Mouse (Mus musculus) stomach, embryonic 14.5 days (tissue): ENCODE results near the gene Zbtb4. TPM values are rescaled to one million over a fixed set of nuclear protein-coding genes. Genes with fewer than 3 reads are reported as not detected.
"Not testable (repeated sequence)": the region's sequence is repeated elsewhere in the genome, so short reads cannot be mapped to it uniquely, and the experiment has no call there.

Source experiments
- ATAC-seq: fragments of 200-750 bp; cut with Nextera tagmentation; 2 replicates; pipeline ENCODE4 v1.8.0; 2017; ENCODE audit warnings: low read depth, moderate TSS enrichment; ENCODE audit not compliant: insufficient number of reproducible peaks, insufficient read depth, low FRiP score
- H3K27ac ChIP-seq: fragments of 300-500 bp; sonication (generic); 2 replicates; pipeline ENCODE4 v1.5.1; 2014; ENCODE audit warnings: mild to moderate bottlenecking, low read length, moderate library complexity, mixed read lengths
- H3K27me3 ChIP-seq: fragments of 300-500 bp; sonication (generic); 2 replicates; pipeline ENCODE4 v1.6.1; 2014; ENCODE audit warnings: low read length, control low read depth, mixed read lengths; ENCODE audit not compliant: control insufficient read depth, insufficient read depth
- H3K36me3 ChIP-seq: fragments of 300-500 bp; sonication (generic); 2 replicates; pipeline ENCODE4 v1.6.1; 2014; ENCODE audit warnings: mild to moderate bottlenecking, control low read depth, low read length, moderate library complexity, mixed read lengths; ENCODE audit not compliant: control insufficient read depth, insufficient read depth
- H3K4me1 ChIP-seq: fragments of 300-500 bp; sonication (generic); 2 replicates; pipeline ENCODE4 v1.6.1; 2014; ENCODE audit warnings: low read length, control low read depth, mixed read lengths; ENCODE audit not compliant: control insufficient read depth, insufficient read depth
- H3K4me2 ChIP-seq: fragments of 300-500 bp; sonication (generic); replicated peaks from 2 replicates; pipeline ENCODE4 v1.6.1; 2014; ENCODE audit warnings: low read depth, low read length, control low read depth
- H3K4me3 ChIP-seq: fragments of 300-500 bp; sonication (generic); 2 replicates; pipeline ENCODE4 v1.5.1; 2014; ENCODE audit warnings: low read depth, low read length, control low read depth
- H3K9ac ChIP-seq: fragments of 300-500 bp; sonication (generic); replicated peaks from 2 replicates; pipeline ENCODE4 v1.6.1; 2014; ENCODE audit warnings: low read depth, mild to moderate bottlenecking, control low read depth, low read length, moderate library complexity, mixed read lengths
- H3K9me3 ChIP-seq: fragments of 300-500 bp; sonication (generic); 2 replicates; pipeline ENCODE4 v1.6.1; 2016; ENCODE audit warnings: low read depth, low read length, control low read depth; ENCODE audit not compliant: control insufficient read depth
- WGBS: fragments of 180-500 bp; shearing (Covaris S2); extraction: QIAGEN DNeasy Blood & Tissue Kit; methylation state at CpG from one replicate; pipeline ENCODE4 v1.1.7; 2014; 5-methylcytosine and 5-hydroxymethylcytosine counted together
- polyA plus RNA-seq: library from polyadenylated mRNA; unstranded; fragments of >200 nt; fragmentation: Nextera tagmentation; extraction: Ambion mirVana; gene quantifications from 2 replicates; pipeline ENCODE4 v1.2.1, GENCODE M21; 2014

Gene Zbtb4
- polyA plus RNA-seq, 1 experiment from 2014 or later, result 4.0 TPM

DNA sequence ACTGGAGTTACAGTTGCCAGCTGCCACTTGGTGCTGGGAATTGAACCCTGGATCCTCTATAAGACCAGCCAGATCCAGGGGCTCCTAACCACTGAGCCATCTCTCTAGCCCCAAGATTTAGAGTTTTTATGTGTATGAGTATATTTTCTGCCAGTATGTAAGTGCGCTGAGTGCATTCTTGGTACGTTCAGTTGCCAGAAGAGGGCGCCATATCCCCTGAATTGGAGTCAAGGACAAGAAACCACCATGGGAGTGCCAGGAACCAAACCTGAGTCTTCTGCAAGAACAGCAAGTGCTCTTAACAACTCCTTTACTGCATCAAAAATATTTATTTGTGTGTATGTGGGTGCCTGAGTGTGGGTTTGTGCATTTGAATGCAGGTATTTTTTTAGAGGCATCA lies 36.6 kb upstream of the Zbtb4 start:
- H3K4me1 ChIP-seq, result no peaks in the 10 kb centered on the region
- 27% methylated on average over 3 of the region's 3 CpGs for WGBS
- no peaks in the 10 kb centered on the region for H3K9me3 ChIP-seq
- H3K27me3 ChIP-seq, result no peaks in the 10 kb centered on the region
- no peak for ATAC-seq
- no peak overlapping the region for H3K4me2 ChIP-seq
- no peak overlapping the region for H3K4me3 ChIP-seq
- no peak overlapping the region for H3K27ac ChIP-seq
- peaks cover 4% of the 10 kb centered on the region for H3K36me3 ChIP-seq
- no peak overlapping the region for H3K9ac ChIP-seq

DNA sequence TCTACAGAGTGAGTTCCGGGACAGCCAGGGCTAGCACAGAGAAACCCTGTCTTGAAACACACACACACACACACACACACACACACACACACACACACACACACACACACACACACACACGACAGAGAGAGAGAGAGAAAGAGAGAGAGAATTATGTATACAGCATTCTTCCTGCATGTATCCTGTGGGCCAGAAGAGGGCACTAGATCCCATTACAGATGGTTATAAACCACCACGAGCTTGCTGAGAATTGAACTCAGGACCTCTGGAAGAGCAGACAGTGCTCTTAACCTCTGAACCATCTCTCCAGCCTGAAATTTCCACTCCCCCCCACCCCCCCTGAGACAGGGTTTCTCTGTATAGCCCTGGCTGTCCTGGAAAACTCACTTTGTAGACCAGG lies 34.3 kb upstream of the Zbtb4 start:
- H3K9me3 ChIP-seq, H3K4me1 ChIP-seq, ATAC-seq, H3K27me3 ChIP-seq, H3K9ac ChIP-seq, H3K4me3 ChIP-seq, H3K27ac ChIP-seq, H3K4me2 ChIP-seq: not testable (repeated sequence)
- WGBS, result 84% methylated on average over 2 of the region's 3 CpGs
- peaks cover 28% of the 10 kb centered on the region for H3K36me3 ChIP-seq

DNA sequence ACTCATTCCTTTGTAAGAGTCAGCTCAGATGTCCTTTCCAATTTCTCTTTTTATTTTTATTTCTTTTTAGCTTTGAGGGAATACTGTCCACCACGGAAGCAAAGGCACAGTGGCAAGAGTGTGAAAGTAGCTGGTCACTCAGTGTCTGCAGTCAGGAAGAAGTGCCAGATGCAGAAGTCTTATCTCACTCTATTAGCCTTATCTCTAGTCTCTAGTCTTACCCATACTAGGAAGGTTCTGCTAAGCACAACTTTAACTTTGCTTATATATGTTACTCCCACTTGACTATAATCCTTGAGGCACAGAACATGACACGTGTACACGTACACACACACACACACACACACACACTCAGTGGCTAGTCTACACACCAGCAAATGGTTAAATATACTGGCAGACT lies 14.1 kb upstream of the Zbtb4 start:
- Histone ChIP-seq H3K27ac (no peak overlapping the region), H3K4me2 (no peak overlapping the region), H3K9me3 (no peaks in the 10 kb centered on the region), H3K27me3 (no peaks in the 10 kb centered on the region), H3K36me3 (peaks cover 7% of the 10 kb centered on the region), H3K4me3 (no peak overlapping the region), H3K4me1 (peaks cover 13% of the 10 kb centered on the region), H3K9ac (no peak overlapping the region)
- ATAC-seq, result no peak
- WGBS, result 63% methylated on average over 3 of the region's 3 CpGs

DNA sequence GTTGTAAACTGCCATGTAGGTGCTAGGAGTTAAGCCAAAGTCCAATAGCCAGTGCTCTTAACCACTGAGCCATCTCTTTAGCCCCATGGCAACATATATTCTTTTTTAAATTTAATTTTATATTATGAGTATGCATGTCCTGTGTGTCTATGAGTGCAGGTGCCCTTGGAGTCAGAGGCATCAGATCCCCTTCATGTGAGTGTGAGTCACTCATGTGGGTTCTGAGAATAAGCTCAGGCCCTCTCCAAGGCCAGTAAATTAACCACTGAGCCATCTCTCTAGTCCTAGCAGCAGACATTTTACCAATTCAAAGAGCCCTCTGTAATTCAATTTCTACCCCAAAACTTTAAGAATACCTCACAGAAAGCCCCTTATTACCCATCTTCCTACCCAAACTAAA lies 13.0 kb upstream of the Zbtb4 start:
- Histone ChIP-seq H3K36me3 (no peaks in the 10 kb centered on the region; the same call in 1 of the 2 replicates), H3K9me3 (no peaks in the 10 kb centered on the region), H3K4me2 (no peak overlapping the region), H3K9ac (no peak overlapping the region), H3K27ac (no peak overlapping the region), H3K4me3 (no peak overlapping the region), H3K4me1 (peaks cover 18% of the 10 kb centered on the region), H3K27me3 (no peaks in the 10 kb centered on the region)
- no peak for ATAC-seq

DNA sequence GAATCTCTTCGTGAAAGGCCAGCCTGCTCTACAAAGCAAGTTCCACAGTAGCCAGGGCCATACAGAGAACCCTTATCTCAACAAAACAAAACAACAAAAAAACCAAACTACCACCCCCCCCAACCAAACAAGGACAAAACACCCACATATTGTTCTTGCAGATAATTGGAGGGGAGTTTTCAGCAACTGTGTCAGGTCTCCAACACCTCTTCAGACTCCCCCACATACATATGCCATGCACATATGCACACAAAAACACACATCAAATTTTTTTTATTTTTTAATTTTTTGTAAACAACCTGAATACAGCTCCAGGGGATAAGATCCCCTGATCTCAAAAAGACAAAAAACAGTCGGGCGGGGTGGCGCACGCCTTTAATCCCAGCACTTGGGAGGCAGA lies 11.5 kb upstream of the Zbtb4 start:
- no peaks in the 10 kb centered on the region for H3K9me3 ChIP-seq
- H3K4me1 ChIP-seq, result peaks cover 18% of the 10 kb centered on the region
- H3K36me3 ChIP-seq, result no peaks in the 10 kb centered on the region
- no peak overlapping the region for H3K4me2 ChIP-seq
- H3K27ac ChIP-seq, result no peak overlapping the region
- WGBS, result 87% methylated on average over 5 of the region's 5 CpGs
- no peaks in the 10 kb centered on the region for H3K27me3 ChIP-seq
- no peak overlapping the region for H3K4me3 ChIP-seq
- no peak overlapping the region for H3K9ac ChIP-seq
- no peak for ATAC-seq

DNA sequence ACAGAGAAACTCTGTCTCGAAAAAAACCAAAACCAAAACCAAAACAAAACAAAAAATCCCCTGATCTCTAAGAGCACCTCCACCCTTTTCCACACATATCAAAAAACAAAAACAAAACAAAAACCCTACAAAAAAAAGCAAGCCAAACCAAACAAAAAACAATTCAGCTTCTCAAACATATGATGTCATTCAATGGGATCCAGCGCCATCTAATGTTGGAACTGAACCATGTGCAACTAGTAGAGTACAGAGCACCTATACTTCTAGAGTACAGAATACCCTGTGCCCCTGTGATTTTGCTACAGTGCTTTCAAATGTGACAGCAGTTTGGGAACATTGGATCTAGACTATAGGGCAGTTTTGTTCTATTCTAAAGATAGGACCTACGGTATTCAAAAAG lies 11.0 kb upstream of the Zbtb4 start:
- Histone ChIP-seq H3K27me3 (no peaks in the 10 kb centered on the region), H3K4me1 (peaks cover 20% of the 10 kb centered on the region), H3K4me3 (no peak overlapping the region), H3K4me2 (no peak overlapping the region), H3K9ac (no peak overlapping the region), H3K36me3 (no peaks in the 10 kb centered on the region), H3K9me3 (no peaks in the 10 kb centered on the region), H3K27ac (no peak overlapping the region)
- WGBS, result 49% methylated on average over 3 of the region's 3 CpGs
- no peak for ATAC-seq

DNA sequence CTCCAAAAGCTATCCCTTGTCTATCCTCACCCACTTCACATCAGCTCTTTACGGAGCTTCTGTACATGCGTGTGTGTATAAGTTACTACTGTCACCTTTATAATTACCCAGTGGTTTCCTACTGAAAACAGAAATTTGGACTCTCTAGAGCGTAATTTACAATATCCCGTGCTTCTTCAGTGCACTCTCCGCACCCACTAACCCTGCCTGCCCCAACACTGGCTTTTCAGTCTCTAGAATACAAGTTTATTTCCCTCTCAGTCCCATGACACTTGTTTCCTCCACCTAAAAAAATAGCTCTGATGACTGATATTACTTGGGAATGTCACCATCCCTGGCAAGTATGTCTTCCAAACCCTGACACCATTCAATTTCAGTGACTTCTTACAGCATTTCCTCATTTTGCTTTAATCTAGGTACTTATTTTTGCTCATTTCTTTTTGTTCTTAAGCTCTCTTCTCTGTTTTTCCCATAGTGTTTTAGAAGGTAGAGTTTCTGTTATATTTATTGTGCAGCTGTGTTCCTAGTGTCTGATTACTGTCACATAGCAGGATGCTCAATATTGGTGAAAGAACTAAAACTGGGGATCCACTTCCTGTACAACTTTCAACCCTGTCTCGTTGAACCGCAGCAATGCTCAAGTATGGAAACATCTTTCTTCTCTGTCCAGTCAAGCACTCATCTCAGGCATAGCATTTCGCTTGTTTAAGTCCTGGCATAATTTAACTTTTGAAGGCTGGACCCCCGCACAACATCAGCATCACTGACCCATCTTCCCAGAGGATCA lies 8.2 kb upstream of the Zbtb4 start:
- H3K9me3 ChIP-seq, result no peaks in the 10 kb centered on the region
- H3K4me2 ChIP-seq, result peak overlapping the region; percentile 88
- ATAC-seq, result no peak
- WGBS, result 39% methylated on average over 9 of the region's 9 CpGs
- H3K4me1 ChIP-seq, result peaks cover 27% of the 10 kb centered on the region
- peak overlapping the region; percentile 66; the same call in 1 of the 2 replicates for H3K27ac ChIP-seq
- peak overlapping the region; percentile 55 for H3K4me3 ChIP-seq
- H3K27me3 ChIP-seq, result no peaks in the 10 kb centered on the region
- H3K36me3 ChIP-seq, result no peaks in the 10 kb centered on the region
- peak overlapping the region; percentile 53 for H3K9ac ChIP-seq

DNA sequence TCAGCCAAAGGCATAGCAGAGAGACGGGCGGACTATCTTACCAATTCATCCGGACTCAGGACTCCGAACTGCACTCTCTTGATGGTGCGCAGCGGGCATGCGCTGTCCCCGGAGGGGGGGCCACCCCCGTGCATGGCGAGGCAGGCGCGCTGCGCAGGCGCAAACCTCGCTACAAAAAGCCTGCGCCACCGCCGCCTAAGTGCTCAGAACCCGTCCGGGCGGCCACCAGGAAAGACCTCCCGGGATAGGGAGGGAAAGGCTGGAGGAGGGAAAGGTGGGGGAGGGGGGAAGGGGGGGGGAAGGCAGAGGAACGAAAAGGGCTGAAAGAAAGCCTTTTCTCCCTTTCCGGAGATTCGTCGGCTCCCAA lies 7.6 kb upstream of the Zbtb4 start:
- H3K27ac ChIP-seq, result peak overlapping the region; percentile 98
- no peaks in the 10 kb centered on the region for H3K36me3 ChIP-seq
- peak; percentile 87 for ATAC-seq
- peak overlapping the region; percentile 53 for H3K9ac ChIP-seq
- H3K9me3 ChIP-seq, result no peaks in the 10 kb centered on the region
- H3K4me1 ChIP-seq, result peaks cover 27% of the 10 kb centered on the region
- peak overlapping the region; percentile 88 for H3K4me2 ChIP-seq
- H3K4me3 ChIP-seq, result peak overlapping the region; percentile 55
- no peaks in the 10 kb centered on the region for H3K27me3 ChIP-seq
- WGBS, result 0% methylated on average over 26 of the region's 26 CpGs

DNA sequence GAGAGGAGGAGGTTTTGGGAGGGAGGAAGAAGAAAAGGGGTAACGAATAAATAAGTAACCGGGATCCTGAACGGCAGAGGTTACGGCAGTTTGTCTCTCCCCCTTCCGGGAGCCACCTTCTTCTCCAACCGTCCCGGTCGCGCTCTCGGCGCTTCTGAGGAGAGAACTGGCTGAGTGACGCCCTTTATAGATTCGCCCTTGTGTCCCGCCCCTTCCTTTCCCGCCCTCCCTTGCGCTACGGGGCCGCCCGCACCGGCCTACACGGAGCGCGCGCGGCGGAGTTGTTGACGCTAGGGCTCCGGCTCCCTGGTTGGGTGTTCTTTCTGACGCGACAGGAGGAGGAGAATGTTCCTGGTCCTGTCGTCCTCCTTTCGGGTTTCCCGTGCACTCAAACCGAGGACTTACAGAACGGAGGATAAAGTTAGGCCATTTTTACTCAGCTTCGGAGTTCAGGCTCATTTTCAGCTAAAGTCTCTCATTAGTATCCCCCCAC lies 7.2 kb upstream of the Zbtb4 start, which contains the start of gene Polr2a:
Polr2a (minus strand) TSS at position 160 of the 493 bp plus-strand sequence.
- H3K9ac ChIP-seq, result peak within 1 kb of the TSS; percentile 53
- H3K36me3 ChIP-seq, result no peaks in the 10 kb centered on the region
- H3K9me3 ChIP-seq, result no peaks in the 10 kb centered on the region
- H3K4me1 ChIP-seq, result peaks cover 27% of the 10 kb centered on the region
- peak within 1 kb of the TSS; percentile 55 for H3K4me3 ChIP-seq
- no peaks in the 10 kb centered on the region for H3K27me3 ChIP-seq
- ATAC-seq, result peak; percentile 93
- H3K27ac ChIP-seq, result peak within 1 kb of the TSS; percentile 98
- 1% methylated on average over 32 of the region's 36 CpGs for WGBS
- peak within 1 kb of the TSS; percentile 88 for H3K4me2 ChIP-seq
